Mouse (Mus musculus) macrophage (primary cell): ENCODE results near the gene Ttll8. TPM values are rescaled to one million over a fixed set of nuclear protein-coding genes. Genes with fewer than 3 reads are reported as not detected.

Experiments
- H3K27ac ChIP-seq: fragments of 350-480 bp; formaldehyde crosslinking; 2 replicates; pipeline ENCODE4 v1.9.0; 2021
- H3K36me3 ChIP-seq: fragments of 350-480 bp; formaldehyde crosslinking; 2 replicates; pipeline ENCODE4 v1.9.0; 2021; ENCODE audit errors: inconsistent target
- H3K4me3 ChIP-seq: fragments of 350-480 bp; formaldehyde crosslinking; 2 replicates; pipeline ENCODE4 v1.9.0; 2021; ENCODE audit errors: inconsistent target
- H3K79me2 ChIP-seq: fragments of 350-480 bp; formaldehyde crosslinking; 2 replicates; pipeline ENCODE4 v1.9.0; 2021; ENCODE audit errors: inconsistent target
- WGBS: methylation state at CpG from one replicate; pipeline ENCODE4 v1.1.7; 2026; ENCODE audit warnings: inconsistent platforms; ENCODE audit not compliant: missing documents; 5-methylcytosine and 5-hydroxymethylcytosine counted together
- polyA plus RNA-seq: library from polyadenylated mRNA; stranded (reverse); fragments of 250-400 nt; gene quantifications from 3 replicates; pipeline ENCODE4 v1.2.4, GENCODE M21; 2018; ENCODE audit warnings: inconsistent platforms

The Ttll8 gene
- polyA plus RNA-seq, 1 experiment from 2014 or later = not detected

DNA sequence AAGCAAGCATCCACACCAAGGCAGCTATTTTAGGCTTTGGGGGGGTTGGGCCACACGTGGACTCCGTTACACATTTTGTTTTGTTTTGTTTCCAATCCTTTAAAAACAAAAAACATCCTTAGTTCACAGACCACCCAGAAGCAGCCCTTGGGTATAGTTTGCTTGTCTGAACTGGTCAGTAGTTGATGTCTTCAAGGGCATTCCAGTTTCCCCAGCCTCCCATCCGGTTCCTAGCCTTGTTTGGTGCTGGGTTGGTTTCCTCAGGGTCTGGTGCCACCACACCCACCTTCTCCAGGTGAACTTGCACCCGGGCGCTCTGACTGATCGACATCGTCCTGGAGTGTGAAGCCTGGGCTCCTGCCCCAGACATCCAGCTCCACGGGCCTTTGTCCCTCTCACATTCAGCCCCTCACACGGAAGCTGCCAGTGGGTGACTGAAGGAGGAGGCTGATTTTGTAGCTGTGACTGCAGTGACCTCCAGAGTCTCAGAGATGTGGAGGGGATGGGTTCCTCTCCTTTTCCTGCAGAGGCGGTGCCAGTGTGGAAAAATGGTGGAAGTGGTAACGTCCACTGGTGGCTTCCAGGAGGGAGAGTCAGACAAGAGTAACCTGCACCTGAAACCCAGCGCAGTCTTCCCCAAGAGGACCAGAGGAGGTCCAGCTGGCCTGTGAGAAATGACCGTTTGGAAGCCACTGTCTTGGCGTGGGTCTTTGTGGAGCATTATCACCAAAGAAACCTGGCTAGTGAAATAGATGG is 50.0 kb downstream of the Ttll8 start:
- WGBS = 93% methylated on average over 14 of the region's 14 CpGs
- H3K27ac ChIP-seq = no peak overlapping the region
- no peak overlapping the region for H3K4me3 ChIP-seq
- H3K79me2 ChIP-seq = no peaks in the 10 kb centered on the region
- H3K36me3 ChIP-seq = no peaks in the 10 kb centered on the region

DNA sequence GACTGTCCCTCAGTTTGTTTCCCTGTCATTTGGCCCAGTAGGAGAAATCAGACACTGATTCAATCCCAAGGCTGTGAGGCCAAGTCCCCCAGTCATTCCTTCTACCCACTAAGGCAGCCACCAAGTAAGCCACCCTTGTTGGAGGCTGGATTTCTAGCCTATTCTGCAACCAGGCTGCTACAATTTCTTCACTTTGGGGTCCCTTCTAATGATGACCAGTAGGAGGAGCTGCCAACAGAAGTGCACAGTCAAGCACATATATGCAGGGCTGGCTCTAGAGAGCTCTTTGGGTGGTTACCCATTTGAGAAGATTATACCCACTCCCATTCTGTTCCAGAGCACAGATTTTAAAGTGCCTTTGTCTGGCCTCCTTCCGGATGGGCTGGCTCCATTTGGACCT is 51.1 kb downstream of the Ttll8 start:
- Histone ChIP-seq H3K36me3 (no peaks in the 10 kb centered on the region), H3K27ac (no peak overlapping the region), H3K4me3 (no peak overlapping the region), H3K79me2 (no peaks in the 10 kb centered on the region)
- WGBS = 92% methylated on average over 1 of the region's 1 CpGs

DNA sequence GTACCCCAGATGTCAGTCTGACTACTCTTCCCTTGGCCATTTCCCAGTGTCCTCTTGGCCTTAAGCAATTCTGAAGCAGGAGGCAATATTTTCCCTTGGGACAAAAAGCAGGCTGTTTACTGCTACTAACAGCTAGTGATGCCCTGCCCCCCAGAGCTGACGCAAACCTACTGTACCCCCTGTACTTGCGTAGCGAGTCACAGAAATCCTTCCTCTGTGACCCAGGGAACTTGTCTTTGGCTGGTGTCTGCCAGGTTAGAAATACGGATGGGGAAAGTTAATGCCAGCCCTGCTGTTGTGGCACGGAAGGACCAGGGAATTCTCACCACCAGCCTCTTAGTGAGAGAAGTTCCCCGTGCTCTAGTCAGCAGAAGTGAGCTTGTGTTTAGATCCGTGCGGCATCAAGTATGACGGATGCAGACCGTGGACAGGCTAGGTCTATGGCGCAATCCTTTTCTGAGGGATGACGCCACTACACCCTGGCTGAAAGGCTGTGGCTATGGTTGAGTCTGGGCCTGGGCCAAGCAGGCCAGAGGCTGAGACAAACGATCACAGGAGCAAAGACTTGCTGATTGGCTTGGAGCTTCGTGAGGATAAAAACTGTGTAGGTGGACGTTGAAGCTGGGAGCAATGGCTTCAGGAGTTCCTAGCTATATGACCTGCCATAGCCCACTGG is 51.9 kb downstream of the Ttll8 start:
- Histone ChIP-seq H3K79me2 (no peaks in the 10 kb centered on the region), H3K27ac (no peak overlapping the region), H3K4me3 (no peak overlapping the region), H3K36me3 (no peaks in the 10 kb centered on the region)
- 46% methylated on average over 15 of the region's 15 CpGs for WGBS

DNA sequence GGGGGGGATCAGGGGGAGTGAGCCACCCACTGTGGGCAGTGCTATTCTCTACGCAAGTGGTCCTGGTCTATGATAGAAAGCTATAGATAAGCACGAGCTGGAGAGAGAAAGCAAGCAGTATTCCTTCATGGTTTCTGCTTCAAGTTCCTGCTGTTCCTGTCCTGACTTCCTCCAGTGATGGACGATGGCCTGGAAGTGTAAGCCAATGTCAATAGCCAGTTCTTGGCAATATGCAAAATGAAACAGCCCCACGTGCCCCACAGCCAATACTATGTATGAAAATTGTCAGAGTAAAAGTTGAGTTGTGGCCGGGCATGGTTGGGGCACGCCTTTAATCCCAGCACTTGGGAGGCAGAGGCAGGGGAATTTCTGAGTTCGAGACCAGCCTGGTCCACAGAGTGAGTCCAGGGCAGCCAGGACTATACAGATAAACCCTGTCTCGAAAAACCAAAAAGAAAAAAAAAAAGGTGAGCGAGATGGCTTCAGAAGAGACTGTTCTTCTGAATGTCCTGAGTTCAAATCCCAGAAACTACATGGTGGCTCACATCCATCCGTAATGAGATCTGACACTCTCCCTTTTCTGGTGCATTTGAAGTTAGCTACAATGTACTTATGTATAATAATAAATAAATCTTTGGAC is 57.8 kb downstream of the Ttll8 start:
- Histone ChIP-seq H3K4me3 (no peak overlapping the region), H3K36me3 (no peaks in the 10 kb centered on the region), H3K27ac (no peak overlapping the region), H3K79me2 (no peaks in the 10 kb centered on the region)
- WGBS = 87% methylated on average over 9 of the region's 10 CpGs

DNA sequence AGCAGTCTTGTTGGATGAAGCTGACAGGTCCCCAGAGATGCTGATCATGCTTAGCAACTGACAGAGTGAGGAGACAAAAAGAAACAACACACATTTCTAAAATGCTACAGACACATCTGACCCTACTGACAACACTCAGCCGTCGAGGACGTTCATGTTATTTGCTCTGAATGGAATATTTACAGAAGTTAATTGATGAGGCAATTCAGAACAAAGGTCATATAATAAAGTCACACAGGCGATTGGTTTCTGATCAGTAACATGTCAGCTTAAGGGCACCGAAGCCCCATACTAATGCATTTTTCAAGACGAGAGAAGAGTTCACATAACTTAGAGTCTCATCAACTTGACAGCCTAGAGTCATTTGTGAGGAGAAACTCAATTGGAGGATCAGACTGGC is 58.3 kb downstream of the Ttll8 start:
- no peak overlapping the region for H3K27ac ChIP-seq
- no peaks in the 10 kb centered on the region for H3K79me2 ChIP-seq
- 87% methylated on average over 6 of the region's 6 CpGs for WGBS
- no peaks in the 10 kb centered on the region for H3K36me3 ChIP-seq
- H3K4me3 ChIP-seq = no peak overlapping the region

DNA sequence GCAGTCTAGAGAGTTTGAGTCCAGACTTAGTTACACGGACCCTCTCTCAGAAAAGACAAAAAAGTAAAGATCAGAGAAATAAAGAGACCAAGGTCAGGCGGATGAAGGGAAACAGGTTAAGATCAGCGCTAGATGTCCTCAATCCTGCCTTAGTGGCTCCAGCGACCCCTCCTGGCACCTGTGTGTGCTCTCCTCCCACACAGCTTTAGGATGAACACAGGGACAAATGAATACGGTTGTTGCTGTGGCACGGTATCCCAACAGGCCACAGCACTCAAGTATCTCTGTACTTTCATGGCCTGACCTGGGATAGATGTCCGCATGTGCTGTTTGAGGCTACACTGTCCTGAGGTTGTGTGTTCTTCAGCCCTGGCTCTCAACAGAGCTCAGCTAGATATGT is 59.1 kb downstream of the Ttll8 start:
- no peak overlapping the region for H3K27ac ChIP-seq
- H3K79me2 ChIP-seq = no peaks in the 10 kb centered on the region

DNA sequence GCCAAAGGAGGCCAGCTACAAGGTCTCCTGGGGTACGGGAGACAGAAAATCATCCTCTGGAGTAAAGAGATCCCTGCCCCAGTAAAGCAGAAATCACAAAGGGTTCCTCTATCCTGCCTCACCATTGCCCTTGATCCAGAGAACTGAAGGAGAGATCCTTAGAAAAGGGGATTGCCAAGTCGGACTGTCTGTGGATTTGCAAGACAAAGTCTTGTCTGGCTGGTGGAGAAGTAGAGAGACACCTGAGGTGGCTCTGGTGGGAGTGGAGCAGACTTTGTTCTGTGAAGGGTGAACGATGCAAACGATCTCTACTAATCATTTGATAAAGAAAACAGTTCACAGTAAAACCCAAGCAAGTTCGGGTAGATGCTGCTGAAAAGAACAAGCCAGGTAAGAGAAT is 61.3 kb downstream of the Ttll8 start:
- H3K36me3 ChIP-seq = no peaks in the 10 kb centered on the region
- H3K79me2 ChIP-seq = no peaks in the 10 kb centered on the region
- H3K27ac ChIP-seq = no peak overlapping the region
- WGBS = 94% methylated on average over 5 of the region's 5 CpGs
- H3K4me3 ChIP-seq = no peak overlapping the region

More for the DNA sequence above, 59.1 kb downstream of the Ttll8 start:
- no peaks in the 10 kb centered on the region for H3K36me3 ChIP-seq
- no peak overlapping the region for H3K4me3 ChIP-seq
- 83% methylated on average over 7 of the region's 7 CpGs for WGBS

DNA sequence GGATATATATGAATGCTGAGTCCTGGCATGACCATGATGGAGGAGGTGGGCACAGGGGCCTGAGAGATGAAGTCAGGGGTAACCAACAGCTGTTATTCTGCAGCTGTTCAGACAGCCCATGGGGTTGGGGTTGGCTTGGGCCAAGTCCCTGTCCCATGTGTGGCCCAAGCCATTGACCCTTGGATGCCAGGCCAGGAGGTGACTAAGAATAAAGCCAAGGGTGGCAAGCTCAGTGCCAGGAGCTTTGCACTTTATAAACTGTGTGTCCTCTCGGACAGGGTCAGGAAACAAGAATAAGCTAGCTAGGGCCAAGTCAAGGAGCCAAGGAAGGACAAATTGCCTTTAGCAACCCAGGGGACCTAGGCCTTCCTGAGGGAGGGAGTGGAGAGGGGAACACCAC is 62.0 kb downstream of the Ttll8 start:
- Histone ChIP-seq H3K27ac (no peak overlapping the region), H3K79me2 (no peaks in the 10 kb centered on the region), H3K4me3 (no peak overlapping the region), H3K36me3 (no peaks in the 10 kb centered on the region)
- WGBS = 94% methylated on average over 1 of the region's 1 CpGs

DNA sequence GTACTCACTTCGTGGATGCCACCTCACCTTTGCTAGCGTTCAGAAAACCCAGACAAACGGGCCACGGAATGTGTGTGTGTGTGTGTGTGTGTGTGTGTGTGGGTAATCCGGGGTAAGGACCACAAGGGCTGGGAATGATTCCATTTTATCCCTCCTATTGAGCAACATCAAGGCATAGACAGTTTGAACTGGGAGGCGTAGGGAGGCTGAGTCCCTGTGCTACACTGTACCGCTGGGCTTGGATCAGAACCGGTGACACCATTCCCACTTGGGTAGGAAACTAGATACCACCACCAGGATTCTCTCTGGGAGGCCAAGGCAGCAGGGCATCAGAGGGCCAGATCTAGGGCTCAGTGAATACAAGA is 62.6 kb downstream of the Ttll8 start:
- H3K79me2 ChIP-seq = no peaks in the 10 kb centered on the region
- no peaks in the 10 kb centered on the region for H3K36me3 ChIP-seq
- 67% methylated on average over 8 of the region's 8 CpGs for WGBS
- no peak overlapping the region for H3K4me3 ChIP-seq
- H3K27ac ChIP-seq = no peak overlapping the region

DNA sequence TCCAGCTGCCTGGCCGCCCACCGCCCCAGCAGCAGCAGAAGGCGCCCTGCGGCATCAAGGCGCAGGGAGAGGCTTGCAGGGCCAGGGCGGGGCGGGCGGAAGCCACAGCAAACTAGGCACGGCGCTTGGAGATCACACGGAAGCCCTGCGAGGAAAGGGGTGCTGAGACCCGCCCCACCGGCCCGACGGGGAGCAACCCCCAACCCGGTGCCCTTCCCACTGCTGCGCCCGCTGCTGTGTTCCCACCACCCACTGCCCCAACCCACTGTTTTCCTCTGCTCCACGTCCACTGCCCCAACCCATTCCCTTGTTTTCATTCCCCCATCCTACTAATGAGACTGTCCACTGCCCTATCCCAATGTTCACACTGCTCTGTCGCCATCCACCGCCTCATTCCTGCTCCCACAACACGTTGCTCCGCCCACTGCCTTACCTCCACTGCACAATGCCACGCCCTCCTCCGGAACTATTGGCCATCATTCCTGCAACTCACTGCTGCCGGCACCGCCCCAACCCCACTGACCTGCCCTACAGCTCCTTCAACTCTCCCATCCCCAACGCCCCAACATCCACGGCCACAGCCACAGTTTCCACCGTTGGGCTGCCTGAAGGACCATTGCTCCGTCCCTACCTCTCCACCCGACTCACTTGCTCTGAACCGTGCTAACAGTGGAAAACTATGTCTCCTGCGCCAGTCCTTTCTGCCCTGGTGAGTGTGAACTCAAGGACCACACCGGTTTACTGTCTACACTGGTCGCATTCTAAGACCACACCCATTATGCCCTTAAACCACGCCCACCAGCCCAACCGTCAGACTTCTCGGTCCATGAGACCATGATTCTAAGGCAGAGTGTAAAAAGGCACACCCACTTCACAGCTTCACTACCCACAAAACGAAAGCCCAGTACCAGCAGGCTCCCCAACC is 63.2 kb downstream of the Ttll8 start:
- 2% methylated on average over 41 of the region's 41 CpGs for WGBS
- H3K4me3 ChIP-seq = peak overlapping the region; percentile 19
- no peaks in the 10 kb centered on the region for H3K36me3 ChIP-seq
- H3K79me2 ChIP-seq = no peaks in the 10 kb centered on the region
- H3K27ac ChIP-seq = no peak overlapping the region

DNA sequence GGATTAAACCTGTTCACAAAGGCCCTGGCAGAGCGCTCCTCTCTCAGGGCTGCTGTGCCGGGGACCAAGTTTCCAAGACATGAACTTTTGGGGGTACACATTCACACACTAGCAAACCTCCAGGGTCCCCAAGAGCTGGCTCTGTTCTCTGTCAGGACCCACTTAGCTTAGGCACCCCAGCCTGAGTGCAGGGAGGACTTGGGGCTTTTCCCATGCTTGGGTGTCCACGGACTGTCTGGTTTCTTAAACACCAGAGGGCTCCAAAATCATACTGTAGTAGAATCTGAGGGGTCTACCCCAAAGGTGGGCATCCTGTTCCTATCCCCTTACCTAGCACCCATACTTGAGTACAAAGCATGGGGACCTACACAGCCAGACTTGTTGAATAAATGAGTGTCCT is 64.2 kb downstream of the Ttll8 start:
- WGBS = 87% methylated on average over 3 of the region's 3 CpGs
- H3K27ac ChIP-seq = no peak overlapping the region
- H3K36me3 ChIP-seq = no peaks in the 10 kb centered on the region
- no peaks in the 10 kb centered on the region for H3K79me2 ChIP-seq
- H3K4me3 ChIP-seq = no peak overlapping the region

DNA sequence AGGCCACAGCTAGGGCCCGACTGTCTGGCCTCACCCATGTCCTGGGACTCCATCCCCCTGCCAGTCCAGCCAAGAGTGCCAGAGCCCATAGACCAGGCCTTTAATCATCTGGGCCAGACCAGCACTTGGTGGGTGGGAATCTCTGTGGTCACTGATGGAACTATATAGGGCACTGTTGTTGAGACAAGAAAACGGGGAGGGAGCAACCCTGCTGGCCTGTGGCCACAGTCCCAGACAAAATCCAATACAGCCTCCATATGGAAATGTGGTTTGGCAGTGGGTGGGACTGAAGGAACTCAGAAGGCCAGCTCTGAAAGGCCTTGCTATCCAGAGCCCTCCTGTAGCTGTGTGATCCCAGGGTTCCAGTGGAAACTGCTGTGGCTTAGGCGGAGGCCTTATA is 65.2 kb downstream of the Ttll8 start:
- no peaks in the 10 kb centered on the region for H3K79me2 ChIP-seq
- no peak overlapping the region for H3K27ac ChIP-seq
- 95% methylated on average over 3 of the region's 3 CpGs for WGBS
- no peak overlapping the region for H3K4me3 ChIP-seq
- H3K36me3 ChIP-seq = no peaks in the 10 kb centered on the region

DNA sequence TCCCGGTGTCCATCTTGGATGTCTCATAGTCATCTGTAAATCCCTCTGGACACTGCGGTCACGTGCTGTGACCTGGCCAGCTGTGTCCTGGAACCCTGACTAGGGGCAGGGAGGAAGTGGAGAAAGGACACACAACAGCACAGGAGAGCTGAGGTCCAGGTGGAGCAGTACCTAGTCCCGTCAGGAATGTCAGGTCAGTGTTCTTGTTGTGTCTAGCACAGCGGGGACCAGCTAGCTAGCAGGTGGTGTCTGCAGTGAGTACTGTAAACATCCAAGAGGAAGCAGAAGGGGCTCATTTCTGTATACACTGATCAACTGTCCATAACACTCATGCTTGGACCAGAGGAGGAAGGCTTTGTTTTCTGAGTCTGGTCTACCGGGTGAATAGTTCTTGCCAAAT is 68.8 kb downstream of the Ttll8 start:
- WGBS = 95% methylated on average over 6 of the region's 6 CpGs
- H3K4me3 ChIP-seq = no peak overlapping the region
- no peak overlapping the region for H3K27ac ChIP-seq
- no peaks in the 10 kb centered on the region for H3K79me2 ChIP-seq
- no peaks in the 10 kb centered on the region for H3K36me3 ChIP-seq

DNA sequence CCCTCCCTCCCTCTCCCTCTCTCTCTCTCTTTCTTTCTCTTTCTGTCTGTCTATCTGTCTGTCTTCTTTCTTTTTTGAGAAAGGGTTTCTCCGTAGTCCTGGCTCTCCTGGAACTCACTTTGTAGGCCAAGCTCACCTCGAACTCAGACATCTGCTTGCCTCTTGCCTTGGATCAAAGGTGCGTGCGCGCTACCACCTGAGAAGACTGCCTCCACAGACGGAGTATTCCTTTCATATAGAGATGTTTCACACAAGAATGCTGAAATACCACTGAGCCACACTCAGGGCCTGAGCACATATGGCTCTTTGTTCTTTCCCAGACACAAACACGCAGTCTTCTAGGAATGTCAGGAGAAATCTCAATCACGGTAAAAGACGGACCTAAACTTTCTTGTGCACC is 70.9 kb downstream of the Ttll8 start:
- WGBS = 93% methylated on average over 9 of the region's 9 CpGs
- Histone ChIP-seq H3K27ac (no peak overlapping the region), H3K79me2 (no peaks in the 10 kb centered on the region), H3K4me3 (no peak overlapping the region), H3K36me3 (no peaks in the 10 kb centered on the region)
